Mouse (Mus musculus) E14TG2a.4 (cell line): ENCODE results near the gene Zfp84.

Experiments
- H3K27me3 ChIP-seq: 2 replicates; pipeline ENCODE4 v1.6.1; 2014; ENCODE audit warnings: low read length, control low read depth; ENCODE audit not compliant: insufficient read depth
- H3K36me3 ChIP-seq: 2 replicates; pipeline ENCODE4 v1.6.1; 2014; ENCODE audit warnings: low read length, control low read depth; ENCODE audit not compliant: insufficient read depth
- H3K4me1 ChIP-seq: replicated peaks from 2 replicates; pipeline ENCODE4 v1.6.1; 2014; ENCODE audit warnings: low read depth, low read length, control low read depth
- H3K4me3 ChIP-seq: replicated peaks from 2 replicates; pipeline ENCODE4 v1.5.1; 2014; ENCODE audit warnings: mild to moderate bottlenecking, low read length
- H3K9me3 ChIP-seq: 2 replicates; pipeline ENCODE4 v1.6.1; 2014; ENCODE audit warnings: low read length, control low read depth
- CTCF ChIP-seq: conservative IDR thresholded peaks from 2 replicates; pipeline ENCODE4 v1.5.1; 2014; ENCODE audit warnings: low read length
- NANOG ChIP-seq: IDR thresholded peaks from 2 replicates; pipeline ENCODE4 v1.6.1; 2014; ENCODE audit warnings: borderline replicate concordance, low read length, mixed read lengths
- POU5F1 ChIP-seq: IDR thresholded peaks from 2 replicates; pipeline ENCODE4 v1.6.1; 2014; ENCODE audit warnings: low read length, borderline replicate concordance

Gene Zfp84

GRCm38 (mm10) chr7:29773503-29773902, 5.2 kb downstream of the Zfp84 start:
- no peak for TF ChIP-seq POU5F1
- no peak for TF ChIP-seq NANOG
- no peak for TF ChIP-seq CTCF
- Histone ChIP-seq H3K36me3 (peaks cover 71% of the 10 kb centered on the region), H3K4me3 (no peak overlapping the region), H3K27me3 (no peaks in the 10 kb centered on the region), H3K9me3 (no peaks in the 10 kb centered on the region), H3K4me1 (peaks cover 37% of the 10 kb centered on the region)

GRCm38 (mm10) chr7:29774371-29774770, 6.0 kb downstream of the Zfp84 start:
- Histone ChIP-seq H3K27me3 (no peaks in the 10 kb centered on the region), H3K4me3 (no peak overlapping the region), H3K9me3 (no peaks in the 10 kb centered on the region)

GRCm38 (mm10) chr7:29776568-29776967, 8.2 kb downstream of the Zfp84 start:
- peaks cover 77% of the 10 kb centered on the region for H3K36me3 ChIP-seq
- no peaks in the 10 kb centered on the region for H3K9me3 ChIP-seq
- no peaks in the 10 kb centered on the region for H3K27me3 ChIP-seq
- H3K4me1 ChIP-seq = peaks cover 18% of the 10 kb centered on the region
- TF ChIP-seq POU5F1 (no peak), NANOG (no peak), CTCF (no peak)
- no peak overlapping the region for H3K4me3 ChIP-seq

More at GRCm38 (mm10) chr7:29774371-29774770, 6.0 kb downstream of the Zfp84 start:
- Histone ChIP-seq H3K36me3 (peaks cover 79% of the 10 kb centered on the region), H3K4me1 (peaks cover 32% of the 10 kb centered on the region)
- no peak for TF ChIP-seq NANOG
- no peak for TF ChIP-seq POU5F1
- TF ChIP-seq CTCF = no peak

GRCm38 (mm10) chr7:29777372-29777771, 9.0 kb downstream of the Zfp84 start:
- no peak for TF ChIP-seq CTCF
- TF ChIP-seq POU5F1 = no peak
- no peak for TF ChIP-seq NANOG
- Histone ChIP-seq H3K27me3 (no peaks in the 10 kb centered on the region), H3K9me3 (no peaks in the 10 kb centered on the region), H3K4me3 (no peak overlapping the region), H3K36me3 (peaks cover 70% of the 10 kb centered on the region), H3K4me1 (peaks cover 21% of the 10 kb centered on the region)

- H3K4me1 ChIP-seq = peaks cover 25% of the 10 kb centered on the region
- H3K27me3 ChIP-seq = no peaks in the 10 kb centered on the region
- peaks cover 21% of the 10 kb centered on the region for H3K36me3 ChIP-seq
- peaks cover 8% of the 10 kb centered on the region; the same call in 1 of the 2 replicates for H3K9me3 ChIP-seq
- TF ChIP-seq CTCF (no peak), POU5F1 (no peak), NANOG (no peak)
- H3K4me3 ChIP-seq = peak within 1 kb of the TSS; percentile 88
Measured at GRCm38 (mm10) chr7:29783871-29784551, 15.7 kb downstream of the Zfp84 start, which contains the start of gene Zfp30. Gene Zfp30, plus strand, starts transcription at chr7:29783998.

- peaks cover 23% of the 10 kb centered on the region for H3K36me3 ChIP-seq
- TF ChIP-seq NANOG = no peak
- no peak for TF ChIP-seq POU5F1
- TF ChIP-seq CTCF = no peak
- no peak overlapping the region; the same call in 1 of the 2 replicates for H3K4me3 ChIP-seq
- H3K4me1 ChIP-seq = peaks cover 28% of the 10 kb centered on the region
- H3K27me3 ChIP-seq = no peaks in the 10 kb centered on the region
- H3K9me3 ChIP-seq = peaks cover 8% of the 10 kb centered on the region; the same call in 1 of the 2 replicates
Measured at GRCm38 (mm10) chr7:29785023-29785422, 16.7 kb downstream of the Zfp84 start.

GRCm38 (mm10) chr7:29785888-29786287, 17.5 kb downstream of the Zfp84 start:
- H3K4me1 ChIP-seq = peaks cover 28% of the 10 kb centered on the region
- H3K36me3 ChIP-seq = peaks cover 23% of the 10 kb centered on the region
- H3K4me3 ChIP-seq = peak overlapping the region; percentile 52
- TF ChIP-seq POU5F1 (no peak), CTCF (no peak), NANOG (no peak)
- peaks cover 8% of the 10 kb centered on the region; the same call in 1 of the 2 replicates for H3K9me3 ChIP-seq
- no peaks in the 10 kb centered on the region for H3K27me3 ChIP-seq

- Histone ChIP-seq H3K27me3 (peaks cover 18% of the 10 kb centered on the region), H3K9me3 (peaks cover 28% of the 10 kb centered on the region), H3K4me1 (peaks cover 15% of the 10 kb centered on the region; the same call in 1 of the 2 replicates), H3K4me3 (peak overlapping the region; percentile 72), H3K36me3 (peaks cover 17% of the 10 kb centered on the region)
- no peak for TF ChIP-seq CTCF
- TF ChIP-seq POU5F1 = no peak
- no peak for TF ChIP-seq NANOG
Measured at GRCm38 (mm10) chr7:29792906-29793305, 24.6 kb downstream of the Zfp84 start.

GRCm38 (mm10) chr7:29807046-29807445, 38.7 kb downstream of the Zfp84 start:
- TF ChIP-seq CTCF (no peak), NANOG (no peak), POU5F1 (no peak)
- no peaks in the 10 kb centered on the region for H3K27me3 ChIP-seq
- H3K36me3 ChIP-seq = no peaks in the 10 kb centered on the region
- H3K4me1 ChIP-seq = no peaks in the 10 kb centered on the region
- no peak overlapping the region for H3K4me3 ChIP-seq
- H3K9me3 ChIP-seq = peaks cover 31% of the 10 kb centered on the region
